Mouse (Mus musculus): ENCODE results near the gene Rbfox3.

Rbfox3 gene

GRCm38 (mm10) chr11:118548242-118548641 is 363.2 kb downstream of the Rbfox3 start:
- no peak for DNase-seq (ENCODE audit: low read depth)

GRCm38 (mm10) chr11:118546269-118546668 is 365.1 kb downstream of the Rbfox3 start:
- no peak for DNase-seq (ENCODE audit: low read depth)

GRCm38 (mm10) chr11:118545690-118546089 is 365.7 kb downstream of the Rbfox3 start:
- DNase-seq (ENCODE audit: low read depth), result no peak

- no peak for DNase-seq (ENCODE audit: low read depth)
Observed at GRCm38 (mm10) chr11:118544564-118544963, 366.8 kb downstream of the Rbfox3 start.

GRCm38 (mm10) chr11:118542906-118543305 is 368.5 kb downstream of the Rbfox3 start:
- no peak for DNase-seq (ENCODE audit: low read depth)

- no peak for DNase-seq (ENCODE audit: low read depth)
Observed at GRCm38 (mm10) chr11:118540411-118541026, 370.9 kb downstream of the Rbfox3 start.

- DNase-seq (ENCODE audit: low read depth), result no peak
Observed at GRCm38 (mm10) chr11:118538008-118538407, 373.4 kb downstream of the Rbfox3 start.

GRCm38 (mm10) chr11:118534382-118535092 is 376.9 kb downstream of the Rbfox3 start:
- DNase-seq (ENCODE audit: low read depth), result no peak

- no peak for DNase-seq (ENCODE audit: low read depth)
Observed at GRCm38 (mm10) chr11:118530313-118530712, 381.1 kb downstream of the Rbfox3 start.

- no peak for DNase-seq (ENCODE audit: low read depth)
Observed at GRCm38 (mm10) chr11:118528761-118529160, 382.6 kb downstream of the Rbfox3 start.

GRCm38 (mm10) chr11:118525059-118525458 is 386.3 kb downstream of the Rbfox3 start:
- no peak for DNase-seq (ENCODE audit: low read depth)

- no peak for DNase-seq (ENCODE audit: low read depth)
Observed at GRCm38 (mm10) chr11:118523496-118524145, 387.8 kb downstream of the Rbfox3 start.

GRCm38 (mm10) chr11:118520932-118521331 is 390.5 kb downstream of the Rbfox3 start:
- DNase-seq (ENCODE audit: low read depth), result no peak

GRCm38 (mm10) chr11:118520251-118520650 is 391.1 kb downstream of the Rbfox3 start:
- no peak for DNase-seq (ENCODE audit: low read depth)

- DNase-seq (ENCODE audit: low read depth), result no peak
Observed at GRCm38 (mm10) chr11:118518743-118519142, 392.7 kb downstream of the Rbfox3 start.

- DNase-seq (ENCODE audit: low read depth), result no peak
Observed at GRCm38 (mm10) chr11:118517924-118518323, 393.5 kb downstream of the Rbfox3 start.

- DNase-seq (ENCODE audit: low read depth), result no peak
Observed at GRCm38 (mm10) chr11:118512257-118512910, 399.0 kb downstream of the Rbfox3 start.

GRCm38 (mm10) chr11:118511851-118512250 is 399.5 kb downstream of the Rbfox3 start:
- no peak for DNase-seq (ENCODE audit: low read depth)

- DNase-seq (ENCODE audit: low read depth), result no peak
Observed at GRCm38 (mm10) chr11:118508341-118508740, 403.1 kb downstream of the Rbfox3 start.

- peak; percentile 35 for DNase-seq (ENCODE audit: low read depth)
Observed at GRCm38 (mm10) chr11:118507904-118508303, 403.5 kb downstream of the Rbfox3 start.

GRCm38 (mm10) chr11:118507095-118507494 is 404.3 kb downstream of the Rbfox3 start:
- DNase-seq (ENCODE audit: low read depth), result no peak

GRCm38 (mm10) chr11:118504180-118504454 is 407.3 kb downstream of the Rbfox3 start:
- DNase-seq (ENCODE audit: low read depth), result no peak

All from c-Kit-positive CD71-positive TER-119-negative erythroid progenitor cells, embryonic 14.5 days (primary cell).